Mouse (Mus musculus) heart, embryonic 10.5 days (tissue): ENCODE results near the gene Phf10. TPM values are rescaled to one million over a fixed set of nuclear protein-coding genes. Genes with fewer than 3 reads are reported as not detected.
"Not testable (repeated sequence)": the region's sequence is repeated elsewhere in the genome, so short reads cannot be mapped to it uniquely, and the experiment has no call there.

Source experiments
- DNase-seq: peaks from one replicate; pipeline ENCODE4 v3.0.0-alpha.2; 2017; ENCODE audit warnings: low spot score
- H3K27ac ChIP-seq: fragments of 300-500 bp; sonication (generic); 2 replicates; pipeline ENCODE4 v1.5.1; 2016; ENCODE audit warnings: mild to moderate bottlenecking
- H3K27me3 ChIP-seq: fragments of 300-500 bp; sonication (generic); 2 replicates; pipeline ENCODE4 v1.6.1; 2016; ENCODE audit warnings: mild to moderate bottlenecking; ENCODE audit not compliant: poor library complexity, insufficient read depth, severe bottlenecking
- H3K36me3 ChIP-seq: fragments of 300-500 bp; sonication (generic); 2 replicates; pipeline ENCODE4 v1.6.1; 2016; ENCODE audit warnings: mild to moderate bottlenecking, moderate library complexity
- H3K4me1 ChIP-seq: fragments of 300-500 bp; sonication (generic); 2 replicates; pipeline ENCODE4 v1.6.1; 2016; ENCODE audit warnings: mild to moderate bottlenecking
- H3K4me3 ChIP-seq: fragments of 300-500 bp; sonication (generic); 2 replicates; pipeline ENCODE4 v1.5.1; 2016; ENCODE audit warnings: mild to moderate bottlenecking, moderate library complexity
- H3K9me3 ChIP-seq: fragments of 300-500 bp; sonication (generic); 2 replicates; pipeline ENCODE4 v1.6.1; 2016; ENCODE audit warnings: mild to moderate bottlenecking, moderate library complexity
- WGBS: fragments of 180-500 bp; shearing (Covaris S2); methylation state at CpG from one replicate; pipeline ENCODE4 v1.1.7; 2016; 5-methylcytosine and 5-hydroxymethylcytosine counted together
- polyA plus RNA-seq: library from polyadenylated mRNA; unstranded; fragments of >200 nt; fragmentation: Nextera tagmentation; extraction: Ambion mirVana; gene quantifications from 2 replicates; pipeline ENCODE4 v1.2.1, GENCODE M21; 2016

Phf10 gene
- polyA plus RNA-seq = 18.9 and 33.3 TPM in 2 replicates

DNA sequence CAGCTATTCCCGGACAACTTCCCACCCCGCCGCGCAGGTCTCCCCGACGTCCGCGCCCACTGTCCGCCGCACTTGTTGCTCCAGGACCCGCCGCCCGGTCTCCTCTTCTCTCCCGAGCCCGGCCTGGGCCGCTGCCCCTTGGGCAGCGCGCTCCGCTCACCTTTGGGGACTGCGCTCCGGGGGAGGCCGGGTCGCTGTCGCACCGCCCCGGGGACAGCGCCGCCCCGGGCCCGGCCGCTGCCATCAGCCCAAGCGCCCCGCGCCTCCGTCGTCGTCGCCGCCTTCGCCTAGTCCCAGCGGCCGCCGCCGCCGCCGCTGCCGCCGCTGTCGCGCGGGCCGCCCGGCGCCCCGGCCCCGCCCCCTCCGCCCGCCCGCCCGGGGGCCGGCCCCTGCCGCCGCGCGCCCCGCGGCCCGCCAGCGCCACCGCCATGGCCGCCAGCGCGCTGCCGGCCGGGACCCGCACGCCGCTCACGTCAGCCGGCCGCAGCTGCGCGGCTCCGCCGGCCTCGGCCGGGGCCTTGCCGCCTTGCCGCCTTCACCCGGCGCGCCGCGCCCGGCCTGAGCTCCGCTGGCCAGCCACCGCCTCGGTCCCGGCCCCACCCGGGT, at the start of gene Phf10:
Gene Phf10, minus strand, starts transcription at position 323 of the 606 bp plus-strand sequence.
- not testable (repeated sequence) for H3K9me3 ChIP-seq, H3K36me3 ChIP-seq, DNase-seq, H3K4me1 ChIP-seq, H3K27me3 ChIP-seq
- peak within 1 kb of the TSS; percentile 77 for H3K4me3 ChIP-seq
- WGBS = 8% methylated on average over 58 of the region's 100 CpGs
- peak within 1 kb of the TSS; percentile 90 for H3K27ac ChIP-seq

DNA sequence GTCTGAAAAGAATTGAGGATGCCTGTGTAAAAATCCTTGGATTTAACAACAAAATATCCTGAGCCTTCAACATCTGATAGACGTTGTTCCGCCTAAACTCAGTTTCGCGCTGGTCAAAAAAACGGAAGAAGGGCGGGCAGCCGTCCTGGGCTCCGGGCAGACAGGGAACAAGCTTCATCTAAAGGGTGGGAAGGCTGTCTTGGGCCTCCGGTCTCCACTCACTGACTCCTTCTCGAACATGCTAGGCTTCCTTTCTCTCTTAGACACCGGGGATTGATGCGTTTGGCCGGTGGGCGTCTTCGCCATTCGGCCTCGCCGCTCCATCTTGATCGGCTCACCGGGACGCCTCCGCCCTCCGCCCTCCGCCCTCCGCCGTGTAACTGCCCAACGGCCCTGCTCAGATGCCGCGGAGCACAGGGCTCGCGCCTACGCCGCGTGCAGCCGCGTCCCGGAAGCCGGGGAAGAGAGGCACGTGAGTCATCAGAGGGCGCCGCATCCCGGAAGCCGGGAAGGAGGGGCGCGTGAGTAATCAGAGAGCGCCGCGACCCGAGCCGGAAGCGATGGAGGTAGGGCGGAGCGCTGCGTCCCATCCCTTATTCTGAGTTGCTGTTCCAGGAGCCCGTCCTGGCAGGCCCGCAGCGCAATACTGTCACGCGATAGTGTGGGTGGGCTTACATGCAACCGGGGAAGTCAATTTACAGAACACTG, 48.8 kb upstream of the Phf10 start, which contains the start of gene Gm3435:
Gene Gm3435, plus strand, starts transcription at position 471 of the 708 bp plus-strand sequence.
- not testable (repeated sequence) for DNase-seq

DNA sequence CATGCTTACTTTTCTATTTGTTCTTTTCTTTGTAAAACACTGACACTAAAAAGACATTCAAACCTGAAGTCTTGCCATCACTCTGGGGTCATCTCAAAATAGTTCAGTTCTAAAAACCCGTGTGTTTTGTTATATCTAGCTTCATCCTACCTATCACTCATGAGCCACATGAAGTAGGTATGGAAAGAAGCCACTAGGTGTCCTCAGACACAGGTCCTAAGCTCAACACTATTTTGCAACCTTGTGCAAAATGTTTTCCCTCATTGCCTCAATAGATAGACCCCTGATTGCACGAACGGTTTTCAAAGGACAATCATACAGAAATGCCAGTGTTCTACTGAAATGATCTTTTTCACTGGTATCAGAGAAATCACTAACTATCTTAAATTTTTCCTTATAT, 48.0 kb upstream of the Phf10 start:
- not testable (repeated sequence) for H3K4me1 ChIP-seq, H3K4me3 ChIP-seq, H3K9me3 ChIP-seq, H3K36me3 ChIP-seq, DNase-seq, H3K27me3 ChIP-seq, H3K27ac ChIP-seq
- no CpG with 5 or more reads among the region's 3 CpGs for WGBS

More for the DNA sequence above, 48.8 kb upstream of the Phf10 start, which contains the start of gene Gm3435:
- not testable (repeated sequence) for H3K27me3 ChIP-seq, H3K27ac ChIP-seq, H3K9me3 ChIP-seq, H3K36me3 ChIP-seq, H3K4me3 ChIP-seq, H3K4me1 ChIP-seq
- WGBS = no CpG with 5 or more reads among the region's 60 CpGs

DNA sequence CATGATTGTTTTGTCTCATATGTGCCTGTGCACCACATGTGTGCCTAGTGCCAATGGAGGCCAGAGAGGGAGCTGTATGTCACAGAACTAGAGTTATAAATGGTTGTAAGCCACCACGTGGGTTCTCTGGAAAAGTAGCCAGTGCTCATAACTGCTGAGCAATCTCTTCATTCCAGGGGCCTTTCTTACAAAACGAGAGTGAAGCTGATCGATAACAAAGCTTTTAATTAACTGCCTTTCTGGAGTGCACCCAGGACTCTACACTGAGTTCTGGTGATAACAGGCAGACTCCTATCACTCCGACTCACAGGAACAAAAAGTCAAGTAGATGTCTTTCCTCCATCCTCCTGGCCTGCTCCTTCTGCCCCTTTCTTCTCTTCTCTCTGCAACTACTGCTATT, 39.0 kb upstream of the Phf10 start:
- H3K36me3 ChIP-seq, H3K4me1 ChIP-seq, H3K9me3 ChIP-seq, H3K27me3 ChIP-seq, H3K4me3 ChIP-seq, H3K27ac ChIP-seq, DNase-seq: not testable (repeated sequence)
- WGBS = no CpG with 5 or more reads among the region's 4 CpGs

DNA sequence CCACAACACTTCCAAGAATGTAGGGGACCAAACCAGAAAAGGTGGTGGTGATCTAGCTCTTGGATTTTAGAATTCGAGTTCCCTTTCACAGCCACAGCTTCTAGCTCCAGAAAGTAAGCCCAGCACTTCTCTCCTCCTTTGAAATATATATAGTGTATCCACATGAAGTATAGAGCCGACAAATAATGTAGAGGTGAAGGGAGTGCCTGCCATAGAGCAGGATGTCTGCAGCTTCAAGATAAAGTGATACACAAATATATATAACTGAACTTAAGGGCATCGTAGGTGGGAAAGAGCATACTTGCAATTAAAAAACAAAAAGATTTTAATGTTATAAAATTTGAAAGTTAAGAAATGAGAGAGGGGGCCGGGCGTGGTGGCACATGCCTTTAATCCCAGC, 33.1 kb upstream of the Phf10 start:
- H3K36me3 ChIP-seq, H3K27me3 ChIP-seq, H3K4me3 ChIP-seq, H3K4me1 ChIP-seq, DNase-seq, H3K27ac ChIP-seq, H3K9me3 ChIP-seq: not testable (repeated sequence)
- WGBS = no CpG with 5 or more reads among the region's 5 CpGs

DNA sequence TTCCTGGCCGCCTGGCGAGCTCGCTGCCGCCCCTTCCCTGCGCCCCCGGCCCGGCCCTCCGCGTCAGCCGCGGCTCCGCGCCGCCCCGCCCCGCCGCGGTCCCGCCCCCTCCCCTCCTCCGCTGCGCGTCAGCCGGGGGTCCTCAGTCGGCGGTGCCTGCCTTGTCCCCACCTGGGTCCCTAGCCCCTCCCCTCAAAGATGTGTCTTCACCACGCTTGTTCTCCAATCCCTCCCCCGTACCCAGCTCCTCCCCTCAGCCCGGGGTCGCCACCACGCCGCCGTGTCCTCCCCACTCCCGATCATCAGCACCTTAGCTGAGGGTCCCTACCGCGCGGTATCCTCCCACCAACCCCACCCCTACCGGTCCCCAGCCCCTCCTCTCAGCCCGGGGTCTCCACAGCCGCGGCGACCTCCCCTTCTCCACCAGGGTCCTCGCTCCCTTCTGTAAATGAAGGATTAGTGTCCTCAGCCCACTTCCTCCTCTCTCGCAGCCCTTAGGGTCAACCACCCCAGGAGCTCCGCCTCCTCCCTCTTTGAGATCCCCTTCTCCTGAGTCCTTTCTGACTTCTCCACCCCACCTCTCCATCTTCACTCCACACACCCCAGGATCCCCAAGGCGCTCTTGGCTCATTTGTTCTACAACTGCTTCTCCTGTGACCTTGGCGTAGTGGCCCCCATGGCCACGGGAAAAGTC, 32.2 kb upstream of the Phf10 start:
- no CpG with 5 or more reads among the region's 47 CpGs for WGBS

DNA sequence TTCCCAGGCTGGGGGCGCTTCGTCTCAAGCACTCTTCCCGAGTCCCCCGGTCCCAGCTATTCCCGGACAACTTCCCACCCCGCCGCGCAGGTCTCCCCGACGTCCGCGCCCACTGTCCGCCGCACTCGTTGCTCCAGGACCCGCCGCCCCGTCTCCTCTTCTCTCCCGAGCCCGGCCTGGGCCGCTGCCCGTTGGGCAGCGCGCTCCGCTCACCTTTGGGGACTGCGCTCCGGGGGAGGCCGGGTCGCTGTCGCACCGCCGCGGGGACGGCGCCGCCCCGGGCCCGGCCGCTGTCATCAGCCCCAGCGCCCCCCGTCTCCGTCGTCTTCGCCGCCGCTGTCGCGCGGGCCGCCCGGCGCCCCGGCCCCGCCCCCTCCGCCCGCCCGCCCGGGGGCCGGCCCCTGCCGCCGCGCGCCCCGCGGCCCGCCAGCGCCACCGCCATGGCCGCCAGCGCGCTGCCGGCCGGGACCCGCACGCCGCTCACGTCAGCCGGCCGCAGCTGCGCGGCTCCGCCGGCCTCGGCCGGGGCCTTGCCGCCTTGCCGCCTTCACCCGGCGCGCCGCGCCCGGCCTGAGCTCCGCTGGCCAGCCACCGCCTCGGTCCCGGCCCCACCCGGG, 31.6 kb upstream of the Phf10 start:
- not testable (repeated sequence) for H3K27ac ChIP-seq, H3K4me1 ChIP-seq, H3K27me3 ChIP-seq, H3K4me3 ChIP-seq, H3K36me3 ChIP-seq, DNase-seq, H3K9me3 ChIP-seq
- WGBS = no CpG with 5 or more reads among the region's 98 CpGs

More for the DNA sequence above, 32.2 kb upstream of the Phf10 start:
- H3K27ac ChIP-seq, H3K36me3 ChIP-seq, DNase-seq, H3K27me3 ChIP-seq, H3K4me3 ChIP-seq, H3K9me3 ChIP-seq, H3K4me1 ChIP-seq: not testable (repeated sequence)

DNA sequence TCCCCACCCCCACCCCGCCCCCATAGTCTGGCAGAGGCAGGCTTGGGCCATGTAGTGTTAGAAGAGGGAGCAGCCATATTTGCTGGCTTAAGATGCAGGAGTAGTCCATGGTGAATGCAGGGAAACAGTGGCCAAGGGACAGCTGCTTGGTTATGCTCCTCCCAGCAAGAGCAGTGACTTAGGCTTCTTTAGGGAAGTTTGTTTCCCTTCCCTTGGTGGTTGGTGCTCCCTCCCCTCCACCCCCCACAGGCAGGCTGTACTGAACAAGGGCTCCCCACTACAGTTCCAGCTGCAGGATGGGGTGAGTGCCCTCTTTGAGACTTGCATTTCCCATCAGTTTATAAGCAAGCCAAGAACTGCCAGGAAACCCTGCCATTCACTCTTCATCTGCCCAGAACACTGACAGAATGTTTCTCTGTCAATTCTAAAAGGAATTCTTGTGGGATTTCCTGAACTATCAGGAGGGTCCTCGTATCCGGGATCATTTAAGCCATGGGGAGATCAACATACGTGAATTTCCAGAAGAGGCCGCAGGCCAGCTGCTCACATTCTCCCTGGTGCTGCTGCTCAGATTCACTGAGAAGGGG, 29.1 kb upstream of the Phf10 start:
- not testable (repeated sequence) for H3K9me3 ChIP-seq, DNase-seq, H3K27me3 ChIP-seq, H3K4me1 ChIP-seq, H3K36me3 ChIP-seq, H3K4me3 ChIP-seq, H3K27ac ChIP-seq
- WGBS = 81% methylated on average over 4 of the region's 5 CpGs

DNA sequence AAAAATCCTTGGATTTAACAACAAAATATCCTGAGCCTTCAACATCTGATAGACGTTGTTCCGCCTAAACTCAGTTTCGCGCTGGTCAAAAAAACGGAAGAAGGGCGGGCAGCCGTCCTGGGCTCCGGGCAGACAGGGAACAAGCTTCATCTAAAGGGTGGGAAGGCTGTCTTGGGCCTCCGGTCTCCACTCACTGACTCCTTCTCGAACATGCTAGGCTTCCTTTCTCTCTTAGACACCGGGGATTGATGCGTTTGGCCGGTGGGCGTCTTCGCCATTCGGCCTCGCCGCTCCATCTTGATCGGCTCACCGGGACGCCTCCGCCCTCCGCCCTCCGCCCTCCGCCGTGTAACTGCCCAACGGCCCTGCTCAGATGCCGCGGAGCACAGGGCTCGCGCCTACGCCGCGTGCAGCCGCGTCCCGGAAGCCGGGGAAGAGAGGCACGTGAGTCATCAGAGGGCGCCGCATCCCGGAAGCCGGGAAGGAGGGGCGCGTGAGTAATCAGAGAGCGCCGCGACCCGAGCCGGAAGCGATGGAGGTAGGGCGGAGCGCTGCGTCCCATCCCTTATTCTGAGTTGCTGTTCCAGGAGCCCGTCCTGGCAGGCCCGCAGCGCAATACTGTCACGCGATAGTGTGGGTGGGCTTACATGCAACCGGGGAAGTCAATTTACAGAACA, 17.4 kb upstream of the Phf10 start, which contains the start of the genes 9030025P20Rik and Gm3417:
Gene 9030025P20Rik, plus strand, starts transcription at position 107 of the 677 bp plus-strand sequence.
Gene Gm3417, minus strand, starts transcription at position 429 of the 677 bp plus-strand sequence.
- not testable (repeated sequence) for H3K4me1 ChIP-seq, H3K36me3 ChIP-seq, DNase-seq, H3K27ac ChIP-seq, H3K9me3 ChIP-seq, H3K4me3 ChIP-seq, H3K27me3 ChIP-seq
- WGBS = no CpG with 5 or more reads among the region's 60 CpGs

DNA sequence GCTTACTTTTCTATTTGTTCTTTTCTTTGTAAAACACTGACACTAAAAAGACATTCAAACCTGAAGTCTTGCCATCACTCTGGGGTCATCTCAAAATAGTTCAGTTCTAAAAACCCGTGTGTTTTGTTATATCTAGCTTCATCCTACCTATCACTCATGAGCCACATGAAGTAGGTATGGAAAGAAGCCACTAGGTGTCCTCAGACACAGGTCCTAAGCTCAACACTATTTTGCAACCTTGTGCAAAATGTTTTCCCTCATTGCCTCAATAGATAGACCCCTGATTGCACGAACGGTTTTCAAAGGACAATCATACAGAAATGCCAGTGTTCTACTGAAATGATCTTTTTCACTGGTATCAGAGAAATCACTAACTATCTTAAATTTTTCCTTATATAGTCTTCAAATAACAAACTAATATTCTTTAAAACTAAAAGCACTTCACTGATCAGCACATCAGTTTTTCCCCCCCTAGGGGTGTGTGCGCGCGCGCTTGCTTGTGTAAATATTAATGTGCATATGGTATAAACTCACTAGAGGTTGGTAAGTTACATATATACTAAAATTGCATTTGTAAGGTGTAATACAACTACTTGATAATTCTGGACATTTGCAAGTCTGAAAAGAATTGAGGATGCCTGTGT, 16.8 kb upstream of the Phf10 start:
- not testable (repeated sequence) for H3K27ac ChIP-seq, DNase-seq, H3K9me3 ChIP-seq, H3K27me3 ChIP-seq, H3K4me3 ChIP-seq, H3K36me3 ChIP-seq, H3K4me1 ChIP-seq
- WGBS = 4% methylated on average over 4 of the region's 7 CpGs

DNA sequence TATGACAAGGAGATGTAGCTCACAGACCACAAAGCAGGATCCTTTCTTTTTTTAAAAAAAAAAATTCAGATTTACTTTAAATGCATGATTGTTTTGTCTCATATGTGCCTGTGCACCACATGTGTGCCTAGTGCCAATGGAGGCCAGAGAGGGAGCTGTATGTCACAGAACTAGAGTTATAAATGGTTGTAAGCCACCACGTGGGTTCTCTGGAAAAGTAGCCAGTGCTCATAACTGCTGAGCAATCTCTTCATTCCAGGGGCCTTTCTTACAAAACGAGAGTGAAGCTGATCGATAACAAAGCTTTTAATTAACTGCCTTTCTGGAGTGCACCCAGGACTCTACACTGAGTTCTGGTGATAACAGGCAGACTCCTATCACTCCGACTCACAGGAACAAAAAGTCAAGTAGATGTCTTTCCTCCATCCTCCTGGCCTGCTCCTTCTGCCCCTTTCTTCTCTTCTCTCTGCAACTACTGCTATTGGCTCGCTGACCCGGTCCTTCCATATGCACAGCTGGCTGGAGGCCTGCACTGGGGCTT, 7.4 kb upstream of the Phf10 start:
- H3K9me3 ChIP-seq, H3K4me3 ChIP-seq, H3K27ac ChIP-seq, DNase-seq, H3K36me3 ChIP-seq, H3K27me3 ChIP-seq, H3K4me1 ChIP-seq: not testable (repeated sequence)
- WGBS = no CpG with 5 or more reads among the region's 6 CpGs
